Mouse (Mus musculus): ENCODE data around the gene Atp5j2. TPM values are rescaled to one million over a fixed set of nuclear protein-coding genes. Genes with fewer than 3 reads are reported as not detected.
A peak's percentile ranks its signal among the peaks of the same experiment; 100 is the strongest.
"Not testable (repeated sequence)": the region's sequence is repeated elsewhere in the genome, so short reads cannot be mapped to it uniquely, and the experiment has no call there.

The Atp5j2 gene
- polyA plus RNA-seq (2015; fragmentation: Nextera tagmentation; extraction: Ambion mirVana) = 603 and 647 TPM in 2 replicates

DNA sequence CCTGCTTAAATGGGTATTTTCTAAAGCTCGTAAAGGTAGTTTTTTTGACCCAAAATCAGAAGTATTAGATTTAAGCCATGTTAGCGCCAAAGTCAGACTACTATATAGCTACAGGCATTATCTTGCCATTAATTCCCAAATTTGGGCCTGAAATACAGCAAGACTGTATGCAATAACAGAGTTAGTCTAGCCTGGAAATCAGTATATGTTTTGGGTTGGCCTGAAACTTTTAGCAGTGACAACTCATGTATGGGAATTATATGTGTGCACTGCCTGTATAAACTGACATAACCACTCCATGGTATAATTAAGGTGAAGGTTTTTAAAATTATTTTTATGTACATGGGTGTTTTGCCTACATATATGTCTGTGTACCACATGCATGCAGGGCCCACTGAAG is at the start of gene Atp5j2:
TSS of gene Atp5j2 (minus strand) at position 101 of the 400 bp plus-strand sequence.
- ATAC-seq (replicated peaks) = no peak
- WGBS = 75% methylated on average over 2 of the region's 2 CpGs
- peak within 1 kb of the TSS; percentile 93 for H3K9ac ChIP-seq (replicated peaks)

DNA sequence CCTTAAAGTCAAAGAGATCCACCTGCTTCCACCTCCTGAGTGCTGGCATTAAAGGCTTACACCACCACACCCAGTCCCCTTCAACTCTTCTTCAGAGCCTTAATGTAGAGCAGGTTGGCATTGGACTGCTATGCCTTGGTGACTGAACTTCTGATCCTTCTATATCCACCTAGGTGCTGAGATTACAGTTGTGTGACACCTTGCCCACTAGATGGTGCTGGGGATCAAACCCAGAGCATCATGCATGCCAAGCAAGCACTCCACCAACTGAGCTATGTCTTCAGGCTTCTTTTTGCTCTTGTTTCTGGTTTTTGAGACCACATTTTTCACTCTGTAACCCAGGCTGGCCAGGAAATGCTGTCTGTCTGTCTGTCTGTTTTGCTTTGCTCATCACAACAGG is 42.8 kb upstream of the Atp5j2 start:
- H3K4me3 ChIP-seq = no peak overlapping the region
- ATAC-seq (replicated peaks) = no peak
- no peaks in the 10 kb centered on the region for H3K27me3 ChIP-seq
- peaks cover 52% of the 10 kb centered on the region for H3K36me3 ChIP-seq
- H3K9ac ChIP-seq (replicated peaks) = no peak overlapping the region
- H3K4me1 ChIP-seq = peaks cover 23% of the 10 kb centered on the region
- H3K4me2 ChIP-seq (replicated peaks) = no peak overlapping the region
- no peaks in the 10 kb centered on the region for H3K9me3 ChIP-seq
- H3K27ac ChIP-seq (replicated peaks) = no peak overlapping the region

More for the DNA sequence above, at the start of gene Atp5j2:
- Histone ChIP-seq H3K4me2 (replicated peaks) (peak within 1 kb of the TSS; percentile 68), H3K27me3 (no peaks in the 10 kb centered on the region), H3K9me3 (no peaks in the 10 kb centered on the region), H3K4me1 (peaks cover 25% of the 10 kb centered on the region), H3K36me3 (peaks cover 40% of the 10 kb centered on the region), H3K4me3 (peak within 1 kb of the TSS; percentile 92), H3K27ac (replicated peaks) (peak within 1 kb of the TSS; percentile 84)

DNA sequence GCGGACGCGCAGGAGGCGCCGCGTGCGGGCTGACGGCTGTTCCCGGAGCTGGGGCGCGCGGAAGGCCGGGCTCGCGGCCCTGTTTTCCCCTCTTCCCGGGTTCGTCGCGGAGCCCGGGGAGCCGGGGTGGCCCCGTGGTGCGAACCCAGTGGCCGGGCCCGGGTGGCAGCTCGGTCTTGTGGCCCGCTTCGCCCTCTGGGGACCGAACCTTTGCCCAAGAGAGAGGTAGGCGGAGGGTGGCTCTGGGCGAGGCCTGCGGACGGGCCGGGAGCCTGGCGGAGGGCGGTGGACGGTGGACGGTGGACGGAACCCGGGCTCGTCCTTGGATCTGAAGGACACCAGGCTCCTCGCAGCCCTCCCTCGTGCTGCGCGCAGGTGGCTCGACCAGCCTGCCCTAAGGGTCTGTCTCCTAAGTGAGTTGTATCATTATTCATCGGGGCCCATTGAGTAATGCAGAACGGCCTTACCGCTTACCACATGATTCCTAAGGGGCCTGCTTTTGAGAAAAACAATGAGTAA is 40.1 kb upstream of the Atp5j2 start:
- peaks cover 31% of the 10 kb centered on the region for H3K36me3 ChIP-seq
- peak overlapping the region; percentile 98 for H3K9ac ChIP-seq (replicated peaks)
- no peaks in the 10 kb centered on the region for H3K9me3 ChIP-seq
- peaks cover 23% of the 10 kb centered on the region for H3K4me1 ChIP-seq
- H3K4me3 ChIP-seq = peak overlapping the region; percentile 95
- ATAC-seq (replicated peaks) = no peak; the same call in 1 of the 2 replicates
- H3K4me2 ChIP-seq (replicated peaks) = peak overlapping the region; percentile 64
- WGBS = under 1% methylated on average over 49 of the region's 49 CpGs
- no peaks in the 10 kb centered on the region for H3K27me3 ChIP-seq
- peak overlapping the region; percentile 90 for H3K27ac ChIP-seq (replicated peaks)

DNA sequence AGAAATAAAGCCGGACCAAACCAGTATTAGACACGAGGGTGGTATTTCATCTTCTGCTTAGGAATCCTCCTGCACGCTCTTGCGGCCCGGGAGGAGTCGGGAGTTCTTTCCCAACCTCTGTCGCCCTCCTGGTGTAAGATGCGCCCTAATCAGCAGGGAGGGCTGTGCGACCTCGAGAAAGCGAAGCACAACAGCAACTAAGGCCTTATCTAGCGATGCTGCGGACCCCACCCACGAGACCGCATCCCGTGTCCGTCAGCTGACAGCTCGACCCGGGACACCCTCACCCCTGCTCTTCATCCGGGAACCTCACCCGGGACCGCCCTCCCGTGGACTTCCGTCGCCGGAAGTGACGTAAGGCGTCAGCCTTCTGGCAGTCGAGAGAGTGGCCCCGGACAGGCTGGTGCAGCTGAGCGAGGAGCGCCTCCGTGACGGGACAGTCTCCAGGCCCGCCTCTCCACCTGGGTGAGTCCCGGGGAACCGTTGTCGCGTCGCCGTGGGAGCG is 39.6 kb upstream of the Atp5j2 start, which contains the start of gene Zfp655:
TSS of gene Zfp655 (plus strand) at position 349 of the 505 bp plus-strand sequence.
- Histone ChIP-seq H3K36me3 (peaks cover 29% of the 10 kb centered on the region), H3K27ac (replicated peaks) (peak within 1 kb of the TSS; percentile 90), H3K27me3 (no peaks in the 10 kb centered on the region), H3K9me3 (no peaks in the 10 kb centered on the region), H3K4me3 (peak within 1 kb of the TSS; percentile 95), H3K9ac (replicated peaks) (peak within 1 kb of the TSS; percentile 98), H3K4me2 (replicated peaks) (peak within 1 kb of the TSS; percentile 64), H3K4me1 (peaks cover 23% of the 10 kb centered on the region)
- under 1% methylated on average over 42 of the region's 42 CpGs for WGBS
- peak; percentile 97 for ATAC-seq (replicated peaks)

DNA sequence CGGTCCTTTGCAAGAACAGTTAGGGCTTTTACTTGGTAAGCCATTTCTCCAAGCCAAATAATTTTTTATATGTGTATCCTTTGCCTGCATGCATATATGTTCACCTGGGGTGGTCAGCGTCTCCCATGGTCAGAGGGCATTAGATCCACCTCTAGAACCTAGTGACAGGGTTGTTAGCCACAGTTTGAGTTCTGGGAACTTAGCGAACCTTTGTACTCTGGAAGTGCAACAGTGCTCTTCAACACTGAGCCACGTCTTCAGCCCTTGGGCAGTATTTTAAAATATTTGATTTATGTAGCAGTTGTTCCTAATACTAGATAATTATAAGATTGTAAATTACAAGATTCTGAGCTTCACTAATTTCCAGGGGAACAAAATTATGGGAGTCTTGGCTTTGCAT is 38.8 kb upstream of the Atp5j2 start:
- H3K36me3 ChIP-seq = peaks cover 24% of the 10 kb centered on the region
- peak overlapping the region; percentile 95; the same call in 1 of the 2 replicates for H3K4me3 ChIP-seq
- 90% methylated on average over 4 of the region's 4 CpGs for WGBS
- H3K27ac ChIP-seq (replicated peaks) = peak overlapping the region; percentile 90; the same call in 1 of the 2 replicates
- H3K4me1 ChIP-seq = peaks cover 23% of the 10 kb centered on the region
- H3K4me2 ChIP-seq (replicated peaks) = peak overlapping the region; percentile 64; the same call in 1 of the 2 replicates
- no peak for ATAC-seq (replicated peaks)
- no peaks in the 10 kb centered on the region for H3K27me3 ChIP-seq
- no peak overlapping the region for H3K9ac ChIP-seq (replicated peaks)
- H3K9me3 ChIP-seq = no peaks in the 10 kb centered on the region

DNA sequence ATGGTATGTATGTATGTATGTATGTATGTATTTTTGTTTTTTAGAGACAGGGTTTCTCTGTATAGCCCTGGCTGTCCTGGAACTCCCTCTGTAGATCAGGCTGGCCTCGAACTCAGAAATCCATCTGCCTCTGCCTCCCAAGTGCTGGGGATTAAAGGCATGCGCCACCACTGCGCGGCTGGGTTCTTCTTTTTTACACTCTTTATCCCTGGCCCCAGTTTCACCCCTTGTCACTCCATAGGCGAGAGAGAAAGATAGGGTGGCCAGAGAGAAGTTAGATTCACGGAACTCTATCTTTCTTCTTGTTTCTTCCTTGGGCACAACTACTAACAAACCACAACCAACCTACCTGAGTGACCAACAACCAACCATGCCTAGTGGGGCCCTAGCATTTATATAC is 37.4 kb upstream of the Atp5j2 start:
- Histone ChIP-seq H3K36me3 (peaks cover 10% of the 10 kb centered on the region), H3K4me1 (peaks cover 23% of the 10 kb centered on the region)
- WGBS = 82% methylated on average over 6 of the region's 6 CpGs
- ATAC-seq (replicated peaks); H3K4me3 ChIP-seq; H3K4me2 ChIP-seq (replicated peaks); H3K27me3 ChIP-seq; H3K9ac ChIP-seq (replicated peaks); H3K9me3 ChIP-seq; H3K27ac ChIP-seq (replicated peaks): not testable (repeated sequence)

DNA sequence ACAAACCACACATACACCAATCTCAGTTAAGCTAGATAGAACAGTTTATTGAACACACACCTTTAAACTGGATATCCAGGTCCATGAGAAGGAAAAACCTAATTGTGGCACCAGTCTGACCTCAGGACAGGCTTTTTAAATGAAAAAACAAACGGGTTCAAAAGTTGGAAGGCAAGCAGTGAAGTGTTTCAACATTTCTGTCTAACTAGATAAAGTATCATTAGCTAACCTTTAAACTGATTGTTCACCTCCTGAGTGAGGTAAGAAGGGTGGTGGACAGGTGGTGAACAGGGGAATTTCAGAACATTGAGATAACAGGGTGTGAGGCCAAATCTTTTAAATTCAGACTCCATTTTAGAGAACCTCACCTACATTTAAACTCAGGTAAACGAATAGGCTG is 34.6 kb upstream of the Atp5j2 start:
- Histone ChIP-seq H3K27ac (replicated peaks) (no peak overlapping the region), H3K4me3 (no peak overlapping the region), H3K4me1 (peaks cover 6% of the 10 kb centered on the region), H3K9ac (replicated peaks) (no peak overlapping the region), H3K4me2 (replicated peaks) (no peak overlapping the region), H3K27me3 (no peaks in the 10 kb centered on the region), H3K9me3 (no peaks in the 10 kb centered on the region), H3K36me3 (peaks cover 15% of the 10 kb centered on the region)
- WGBS = 64% methylated on average over 2 of the region's 2 CpGs
- ATAC-seq (replicated peaks) = no peak

DNA sequence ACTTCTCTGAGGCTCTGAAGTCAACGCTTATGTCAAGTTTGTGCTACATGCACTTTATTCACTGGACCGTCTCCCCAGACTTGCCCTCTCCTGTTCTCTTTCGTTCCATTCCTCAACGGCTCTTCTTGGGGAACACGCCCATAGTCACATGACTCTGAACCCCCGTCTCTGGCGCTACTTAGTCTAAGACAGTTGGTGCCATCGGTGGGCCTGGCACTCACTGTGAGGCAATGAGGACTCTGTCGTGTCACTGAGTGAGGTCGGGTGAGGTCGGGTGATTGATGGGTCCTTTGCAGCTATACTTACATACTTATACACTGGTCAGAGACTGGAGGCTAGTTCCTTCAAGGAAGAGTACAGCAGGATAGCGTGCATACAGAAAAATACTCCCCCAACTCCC is 31.5 kb upstream of the Atp5j2 start:
- Histone ChIP-seq H3K4me3 (no peak overlapping the region), H3K27me3 (no peaks in the 10 kb centered on the region), H3K4me2 (replicated peaks) (no peak overlapping the region), H3K9ac (replicated peaks) (no peak overlapping the region), H3K36me3 (peaks cover 41% of the 10 kb centered on the region), H3K4me1 (no peaks in the 10 kb centered on the region), H3K27ac (replicated peaks) (no peak overlapping the region), H3K9me3 (no peaks in the 10 kb centered on the region)
- ATAC-seq (replicated peaks) = no peak
- 87% methylated on average over 12 of the region's 12 CpGs for WGBS

DNA sequence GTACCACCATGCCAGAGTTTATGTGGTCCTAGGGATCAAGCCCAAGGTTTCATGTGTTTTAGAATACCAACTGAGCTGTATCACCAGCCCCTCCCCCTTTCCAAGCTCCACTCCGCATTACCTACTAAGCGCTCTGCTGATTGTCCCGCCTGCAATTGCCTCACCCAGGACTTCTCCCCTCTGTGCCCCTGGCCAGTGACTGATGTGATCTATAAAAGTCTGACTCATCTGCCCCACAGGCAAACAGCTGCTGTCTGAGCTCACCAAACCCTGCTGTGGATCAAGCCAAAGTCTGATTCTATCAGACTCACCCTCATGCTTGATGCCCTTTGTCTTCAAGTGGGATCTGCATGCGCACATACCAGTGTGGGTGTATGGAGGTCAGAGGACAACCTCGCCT is 31.0 kb upstream of the Atp5j2 start:
- Histone ChIP-seq H3K36me3 (peaks cover 46% of the 10 kb centered on the region), H3K9ac (replicated peaks) (no peak overlapping the region), H3K4me2 (replicated peaks) (no peak overlapping the region), H3K9me3 (no peaks in the 10 kb centered on the region), H3K4me3 (no peak overlapping the region), H3K27me3 (no peaks in the 10 kb centered on the region), H3K27ac (replicated peaks) (no peak overlapping the region), H3K4me1 (no peaks in the 10 kb centered on the region)
- 89% methylated on average over 5 of the region's 5 CpGs for WGBS
- no peak for ATAC-seq (replicated peaks)

DNA sequence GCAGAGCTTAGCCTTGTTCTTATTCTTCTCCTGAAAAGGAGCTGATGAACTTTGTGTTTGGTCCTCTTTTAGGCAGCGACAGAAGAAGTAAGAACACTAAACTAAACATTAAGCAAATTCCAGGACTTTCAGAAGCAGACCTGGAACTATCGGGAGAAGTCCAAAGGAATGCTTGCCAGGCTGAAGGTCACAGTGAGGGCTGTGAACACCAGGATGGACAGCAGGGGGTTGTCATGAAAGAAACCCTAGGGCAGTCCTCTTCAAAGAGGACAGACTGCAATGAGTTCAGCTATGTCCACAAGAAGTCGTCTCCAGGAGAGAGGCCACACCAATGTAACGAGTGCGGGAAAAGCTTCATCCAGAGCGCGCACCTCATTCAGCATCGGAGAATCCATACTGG is 28.1 kb upstream of the Atp5j2 start:
- Histone ChIP-seq H3K9ac (replicated peaks) (no peak overlapping the region), H3K4me2 (replicated peaks) (no peak overlapping the region), H3K9me3 (no peaks in the 10 kb centered on the region), H3K27me3 (no peaks in the 10 kb centered on the region), H3K36me3 (peaks cover 46% of the 10 kb centered on the region), H3K4me3 (no peak overlapping the region), H3K4me1 (no peaks in the 10 kb centered on the region), H3K27ac (replicated peaks) (no peak overlapping the region)
- 96% methylated on average over 8 of the region's 8 CpGs for WGBS
- no peak for ATAC-seq (replicated peaks)

DNA sequence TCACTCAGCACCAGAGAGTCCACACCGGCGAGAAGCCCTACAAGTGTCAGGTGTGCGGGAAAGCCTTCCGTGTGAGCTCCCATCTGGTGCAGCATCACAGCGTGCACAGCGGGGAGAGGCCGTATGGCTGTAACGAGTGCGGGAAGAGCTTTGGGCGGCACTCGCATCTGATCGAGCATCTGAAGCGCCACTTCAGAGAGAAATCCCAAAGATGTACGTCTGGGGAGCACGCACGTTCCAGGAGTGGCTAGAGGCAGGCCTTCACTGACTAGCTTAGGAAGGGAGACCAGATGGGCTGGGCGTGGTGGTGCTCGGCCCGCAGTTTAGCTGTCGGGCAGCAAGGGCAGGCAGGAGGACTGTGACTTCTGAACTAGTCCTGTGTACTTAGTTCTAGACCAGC is 26.8 kb upstream of the Atp5j2 start:
- Histone ChIP-seq H3K4me2 (replicated peaks) (no peak overlapping the region), H3K4me1 (no peaks in the 10 kb centered on the region), H3K36me3 (peaks cover 53% of the 10 kb centered on the region), H3K9me3 (no peaks in the 10 kb centered on the region), H3K27ac (replicated peaks) (no peak overlapping the region), H3K9ac (replicated peaks) (no peak overlapping the region), H3K4me3 (no peak overlapping the region), H3K27me3 (no peaks in the 10 kb centered on the region)
- no peak for ATAC-seq (replicated peaks)
- WGBS = 94% methylated on average over 20 of the region's 20 CpGs

DNA sequence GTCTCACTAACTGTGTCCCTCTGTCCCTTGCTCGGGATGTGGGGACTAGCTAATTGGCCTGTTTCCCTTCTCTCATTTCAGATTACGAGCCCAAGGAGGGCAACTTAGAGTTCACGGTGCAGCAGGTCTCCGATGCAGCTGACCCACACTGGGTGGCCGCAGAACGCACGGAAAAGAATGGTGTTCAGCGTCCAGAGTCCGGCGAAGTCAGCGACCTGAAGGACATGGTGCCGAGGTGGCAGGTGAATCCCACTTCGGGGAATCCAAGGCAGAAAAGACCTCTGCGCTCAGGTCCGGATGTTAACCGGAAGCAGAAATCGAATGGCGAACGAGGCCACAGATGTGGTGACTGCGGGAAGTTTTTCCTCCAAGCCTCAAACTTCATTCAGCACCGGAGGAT is 26.3 kb upstream of the Atp5j2 start:
- no peak for ATAC-seq (replicated peaks)
- Histone ChIP-seq H3K27ac (replicated peaks) (no peak overlapping the region), H3K27me3 (no peaks in the 10 kb centered on the region), H3K9me3 (no peaks in the 10 kb centered on the region), H3K9ac (replicated peaks) (no peak overlapping the region), H3K4me2 (replicated peaks) (no peak overlapping the region), H3K4me3 (no peak overlapping the region), H3K4me1 (no peaks in the 10 kb centered on the region), H3K36me3 (peaks cover 58% of the 10 kb centered on the region)
- WGBS = 97% methylated on average over 21 of the region's 21 CpGs

DNA sequence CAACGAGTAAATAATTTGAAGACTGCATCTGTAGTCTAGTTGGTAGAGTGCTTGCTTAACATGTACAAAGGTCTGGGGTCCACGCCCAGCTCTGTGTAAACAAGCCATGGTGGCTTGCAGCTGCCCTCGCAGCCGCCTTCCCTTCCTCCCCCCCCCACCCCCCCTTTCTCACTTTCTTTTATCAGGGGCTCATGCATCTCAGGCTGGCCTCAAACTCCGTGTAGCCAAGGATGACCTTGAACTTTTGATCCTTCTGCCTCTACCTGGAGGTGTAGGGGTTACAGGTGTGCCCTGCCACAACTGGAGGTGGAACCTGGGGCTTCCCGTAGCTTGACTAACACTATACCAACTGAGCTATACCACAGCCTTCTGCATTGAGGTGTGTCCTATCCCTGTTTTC is 25.9 kb upstream of the Atp5j2 start:
- WGBS = 89% methylated on average over 6 of the region's 6 CpGs
- H3K9ac ChIP-seq (replicated peaks) = no peak overlapping the region
- H3K27me3 ChIP-seq = no peaks in the 10 kb centered on the region
- H3K9me3 ChIP-seq = no peaks in the 10 kb centered on the region
- peaks cover 54% of the 10 kb centered on the region for H3K36me3 ChIP-seq
- H3K4me1 ChIP-seq = no peaks in the 10 kb centered on the region
- H3K4me2 ChIP-seq (replicated peaks) = no peak overlapping the region
- ATAC-seq (replicated peaks) = no peak
- H3K4me3 ChIP-seq = no peak overlapping the region
- no peak overlapping the region for H3K27ac ChIP-seq (replicated peaks)

Data from forebrain, embryonic 15.5 days (tissue).